Mouse (Mus musculus): ENCODE data around the gene Pam16. TPM values are rescaled to one million over a fixed set of nuclear protein-coding genes. Genes with fewer than 3 reads are reported as not detected.

The Pam16 gene
- polyA plus RNA-seq (2012; fragmentation: generic; extraction: Trizol): 94.8 TPM
- long read RNA-seq, experiment 1, transcript Pam16-201 (5 exons, 596 nt): major isoform, 44 of 52 reads
- long read RNA-seq, experiment 1, partial matches to known transcripts: 2 of 52 reads
- long read RNA-seq, experiment 1, other reads (novel, unspliced or antisense): 5 of 52 reads
- long read RNA-seq, experiment 2, partial matches to known transcripts: 0 of 2 reads
- long read RNA-seq, experiment 2, other reads (novel, unspliced or antisense): 1 of 2 reads

GRCm38 (mm10) chr16:4624481-4625110 lies at the start of gene Pam16:
Gene Pam16, minus strand, starts transcription at chr16:4624988.
- no peak for TF ChIP-seq USF1 (IDR thresholded peaks at IDR 0.05; ENCODE audit: low read depth)
- peak; percentile 56 for TF ChIP-seq MAX (IDR thresholded peaks at IDR 0.05)
- H3K36me3 ChIP-seq (ENCODE audit: control insufficient read depth, insufficient read depth): no peaks in the 10 kb centered on the region
- peak within 1 kb of the TSS; percentile 95 for H3ac ChIP-seq (ENCODE audit: control insufficient read depth, insufficient read length, low read depth)
- H3K27me3 ChIP-seq (ENCODE audit: control insufficient read depth, insufficient read depth, insufficient read length): no peaks in the 10 kb centered on the region
- peaks cover 50% of the 10 kb centered on the region for H3K79me2 ChIP-seq (ENCODE audit: control insufficient read depth, insufficient read depth)
- peaks cover 28% of the 10 kb centered on the region for H3K79me3 ChIP-seq (ENCODE audit: low read depth)
- peak within 1 kb of the TSS; percentile 72 for H3K4me3 ChIP-seq (ENCODE audit: insufficient read depth, poor library complexity, severe bottlenecking)

DNA sequence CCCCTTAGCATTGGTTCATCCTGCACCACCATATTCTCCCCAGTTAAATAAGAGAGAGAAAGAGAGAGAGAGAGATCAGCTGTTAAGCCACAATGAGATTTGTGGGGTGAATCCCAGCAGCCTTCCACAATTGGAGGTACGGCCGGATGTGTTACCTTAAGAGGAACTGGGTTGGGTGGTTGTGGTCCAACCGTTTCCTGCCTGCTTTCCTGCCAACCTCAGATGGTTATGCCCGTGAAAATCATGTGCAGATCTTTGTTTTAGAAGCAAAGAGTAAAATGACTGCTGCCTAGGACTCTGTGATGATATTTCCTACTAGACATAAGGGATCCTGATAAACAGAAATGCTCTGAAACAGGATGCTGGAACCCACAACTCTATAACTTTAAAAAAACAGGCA lies 49.3 kb upstream of the Pam16 start:
- Histone ChIP-seq H3ac (ENCODE audit: control insufficient read depth, insufficient read length, low read depth) (no peak overlapping the region), H3K27me3 (ENCODE audit: control insufficient read depth, insufficient read depth, insufficient read length) (no peaks in the 10 kb centered on the region), H3K79me2 (ENCODE audit: control insufficient read depth, insufficient read depth) (peaks cover 6% of the 10 kb centered on the region), H3K79me3 (ENCODE audit: low read depth) (no peaks in the 10 kb centered on the region), H3K4me3 (ENCODE audit: insufficient read depth, poor library complexity, severe bottlenecking) (no peak overlapping the region), H3K36me3 (ENCODE audit: control insufficient read depth, insufficient read depth) (peaks cover 7% of the 10 kb centered on the region)
- TF ChIP-seq CTCF (IDR thresholded peaks at IDR 0.05; ENCODE audit: control insufficient read depth, insufficient read depth, insufficient read length) (no peak), CEBPB (IDR thresholded peaks at IDR 0.05; ENCODE audit: low read depth) (no peak), MYOG (IDR thresholded peaks at IDR 0.05; ENCODE audit: control insufficient read depth, extremely low read depth, insufficient read length) (no peak), MAX (IDR thresholded peaks at IDR 0.05) (no peak), FOSL1 (IDR thresholded peaks at IDR 0.05; ENCODE audit: insufficient read depth, low read length, poor library complexity, severe bottlenecking) (no peak)

GRCm38 (mm10) chr16:4670317-4670716 lies 45.5 kb upstream of the Pam16 start:
- TF ChIP-seq MYOD1 (IDR thresholded peaks at IDR 0.05; ENCODE audit: control insufficient read depth, insufficient read length, low read depth) (no peak), CEBPB (IDR thresholded peaks at IDR 0.05; ENCODE audit: low read depth) (no peak), FOSL1 (IDR thresholded peaks at IDR 0.05; ENCODE audit: insufficient read depth, low read length, poor library complexity, severe bottlenecking) (no peak)
- Histone ChIP-seq H3K4me3 (ENCODE audit: insufficient read depth, poor library complexity, severe bottlenecking) (no peak overlapping the region), H3K79me2 (ENCODE audit: control insufficient read depth, insufficient read depth) (no peaks in the 10 kb centered on the region), H3K36me3 (ENCODE audit: control insufficient read depth, insufficient read depth) (peaks cover 14% of the 10 kb centered on the region), H3K79me3 (ENCODE audit: low read depth) (no peaks in the 10 kb centered on the region), H3ac (ENCODE audit: control insufficient read depth, insufficient read length, low read depth) (no peak overlapping the region), H3K27me3 (ENCODE audit: control insufficient read depth, insufficient read depth, insufficient read length) (no peaks in the 10 kb centered on the region)

- Histone ChIP-seq H3K36me3 (ENCODE audit: control insufficient read depth, insufficient read depth) (peaks cover 18% of the 10 kb centered on the region), H3K79me2 (ENCODE audit: control insufficient read depth, insufficient read depth) (no peaks in the 10 kb centered on the region), H3ac (ENCODE audit: control insufficient read depth, insufficient read length, low read depth) (no peak overlapping the region), H3K4me3 (ENCODE audit: insufficient read depth, poor library complexity, severe bottlenecking) (no peak overlapping the region), H3K79me3 (ENCODE audit: low read depth) (no peaks in the 10 kb centered on the region), H3K27me3 (ENCODE audit: control insufficient read depth, insufficient read depth, insufficient read length) (no peaks in the 10 kb centered on the region)
- TF ChIP-seq CTCF (IDR thresholded peaks at IDR 0.05; ENCODE audit: control insufficient read depth, insufficient read depth, insufficient read length) (peak; percentile 61), CEBPB (IDR thresholded peaks at IDR 0.05; ENCODE audit: low read depth) (no peak)
These were observed 42.5 kb upstream of the Pam16 start for GRCm38 (mm10) chr16:4667190-4667808.

- H3K4me3 ChIP-seq (ENCODE audit: insufficient read depth, poor library complexity, severe bottlenecking): no peak overlapping the region
- peaks cover 18% of the 10 kb centered on the region for H3K36me3 ChIP-seq (ENCODE audit: control insufficient read depth, insufficient read depth)
- no peak overlapping the region for H3ac ChIP-seq (ENCODE audit: control insufficient read depth, insufficient read length, low read depth)
- H3K79me3 ChIP-seq (ENCODE audit: low read depth): no peaks in the 10 kb centered on the region
- no peaks in the 10 kb centered on the region for H3K27me3 ChIP-seq (ENCODE audit: control insufficient read depth, insufficient read depth, insufficient read length)
- no peak for TF ChIP-seq MYOD1 (IDR thresholded peaks at IDR 0.05; ENCODE audit: control insufficient read depth, insufficient read length, low read depth)
- TF ChIP-seq MAX (IDR thresholded peaks at IDR 0.05): no peak
- no peak for TF ChIP-seq MYOG (IDR thresholded peaks at IDR 0.05; ENCODE audit: control insufficient read depth, extremely low read depth, insufficient read length)
- TF ChIP-seq CTCF (IDR thresholded peaks at IDR 0.05; ENCODE audit: control insufficient read depth, insufficient read depth, insufficient read length): no peak
- no peak for TF ChIP-seq CEBPB (IDR thresholded peaks at IDR 0.05; ENCODE audit: low read depth)
- no peak for TF ChIP-seq FOSL1 (IDR thresholded peaks at IDR 0.05; ENCODE audit: insufficient read depth, low read length, poor library complexity, severe bottlenecking)
- no peak for TF ChIP-seq USF1 (IDR thresholded peaks at IDR 0.05; ENCODE audit: low read depth)
- H3K79me2 ChIP-seq (ENCODE audit: control insufficient read depth, insufficient read depth): no peaks in the 10 kb centered on the region
These were observed 40.9 kb upstream of the Pam16 start for GRCm38 (mm10) chr16:4665726-4666125.

- Histone ChIP-seq H3K79me2 (ENCODE audit: control insufficient read depth, insufficient read depth) (no peaks in the 10 kb centered on the region), H3K36me3 (ENCODE audit: control insufficient read depth, insufficient read depth) (peaks cover 18% of the 10 kb centered on the region), H3ac (ENCODE audit: control insufficient read depth, insufficient read length, low read depth) (no peak overlapping the region), H3K79me3 (ENCODE audit: low read depth) (no peaks in the 10 kb centered on the region), H3K4me3 (ENCODE audit: insufficient read depth, poor library complexity, severe bottlenecking) (no peak overlapping the region), H3K27me3 (ENCODE audit: control insufficient read depth, insufficient read depth, insufficient read length) (no peaks in the 10 kb centered on the region)
- TF ChIP-seq MYOD1 (IDR thresholded peaks at IDR 0.05; ENCODE audit: control insufficient read depth, insufficient read length, low read depth) (no peak), CEBPB (IDR thresholded peaks at IDR 0.05; ENCODE audit: low read depth) (no peak), FOSL1 (IDR thresholded peaks at IDR 0.05; ENCODE audit: insufficient read depth, low read length, poor library complexity, severe bottlenecking) (no peak), MYOG (IDR thresholded peaks at IDR 0.05; ENCODE audit: control insufficient read depth, extremely low read depth, insufficient read length) (no peak), USF1 (IDR thresholded peaks at IDR 0.05; ENCODE audit: low read depth) (no peak)
These were observed 39.0 kb upstream of the Pam16 start for GRCm38 (mm10) chr16:4663806-4664205.

Measured in C2C12 (cell line).